Mouse (Mus musculus) liver, postnatal 0 days (tissue): ENCODE measurements at regions not wholly inside any gene's neighbourhood (a gene's known extent, or its start where the extent isn't known, plus 50 kb on each side); places are given as distances from the start of the nearest gene placed in this dataset.
A peak's percentile ranks its signal among the peaks of the same experiment; 100 is the strongest.

ENCODE experiments used
- CTCF ChIP-seq: sonication (generic); IDR thresholded peaks from 2 replicates; pipeline ENCODE4 v1.5.1; 2016; ENCODE audit warnings: antibody characterized with exemption, low read depth
- EP300 ChIP-seq: IDR thresholded peaks from 2 replicates; pipeline ENCODE4 v1.6.1; 2016; ENCODE audit warnings: antibody characterized with exemption, low read depth, mild to moderate bottlenecking

DNA sequence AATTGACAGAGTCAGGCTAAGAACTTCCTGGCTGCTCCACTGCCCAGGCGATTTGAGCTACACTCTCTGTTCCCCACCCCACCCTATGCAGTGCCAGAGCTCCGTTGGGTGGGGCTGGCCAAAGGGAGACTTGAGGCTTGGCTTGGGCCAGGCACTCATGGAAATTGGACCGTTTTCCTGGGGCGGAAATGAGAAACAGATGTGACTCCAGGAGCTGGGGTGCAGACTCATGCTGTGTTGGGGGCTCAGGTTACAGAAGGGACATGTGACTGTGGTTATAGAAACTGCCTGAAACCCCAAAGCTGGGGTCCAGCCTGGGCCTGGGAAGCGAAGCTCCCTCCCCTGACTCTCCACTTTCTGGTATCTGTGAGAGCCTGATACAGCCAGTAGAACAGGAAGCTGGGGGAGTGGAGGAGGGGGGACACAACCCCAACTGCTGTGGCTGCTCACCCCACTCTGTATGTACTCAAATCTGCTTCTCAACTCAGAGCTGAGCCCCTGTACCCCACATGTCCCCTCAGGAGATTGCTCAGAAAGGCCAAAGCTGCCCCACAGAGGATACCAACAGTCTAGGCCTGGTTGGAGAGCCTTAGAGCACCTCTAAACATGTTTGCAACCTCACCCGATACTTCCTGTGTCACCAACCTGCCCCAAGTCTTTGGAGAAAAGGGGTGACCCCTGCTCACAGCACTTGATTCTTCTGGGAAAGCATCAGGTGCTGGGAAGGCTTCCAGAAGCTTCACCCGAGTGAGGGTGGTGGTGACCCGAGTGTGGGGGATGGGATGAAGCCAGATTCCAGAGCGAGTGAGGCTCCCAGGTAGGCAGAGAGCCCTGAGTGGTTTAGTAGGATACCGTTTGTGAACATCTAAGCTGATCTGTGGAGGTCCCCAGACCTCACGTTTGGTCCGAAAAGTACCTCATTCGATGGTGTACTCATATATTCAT is 142.9 kb upstream of the Haao start:
- TF ChIP-seq CTCF: no peak
- TF ChIP-seq EP300: peak; percentile 53; the same call in 1 of the 2 replicates
